9 mouse cellular contexts compared by ENCODE assay signal in the genomic region with DNA sequence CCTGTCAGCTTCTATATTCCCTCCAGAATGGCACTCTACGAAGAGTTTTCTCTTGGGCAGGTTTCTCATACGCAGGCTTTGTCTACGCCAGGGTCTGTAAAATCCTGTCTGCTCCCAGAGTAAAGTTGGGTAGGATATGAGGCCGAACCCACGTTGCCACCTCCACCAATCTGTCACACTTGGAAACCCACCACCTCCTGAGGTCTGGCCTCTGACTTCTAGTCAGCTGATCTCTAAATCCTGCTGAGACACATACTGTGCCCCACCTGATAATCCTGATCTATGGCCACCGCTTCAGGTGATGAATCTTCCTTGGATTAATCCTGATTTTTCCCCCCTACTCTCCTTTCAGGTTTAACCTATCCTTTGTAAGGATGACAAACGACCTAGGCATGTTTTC.
DNase-seq lines count a peak whose midpoint lies in the region; ATAC-seq and TF ChIP-seq lines count a peak whose summit lies in the region.
"Had no signal": no experiment of that assay in that cellular context is flagged by ENCODE, and none has a peak within 500 bp of the region (broad histone marks: within the 10 kb centered on the region; RNA-seq: fewer than 3 reads in every experiment).

No protein-coding gene starts in this region.

- H3K9ac ChIP-seq in limb, embryonic 13.5 days, result peak overlapping the region; percentile 50; the same call in 1 of the 2 replicates
- no peak overlapping the region for H3K9ac ChIP-seq in stomach, postnatal 0 days (ENCODE audit: low read length)

- TF ChIP-seq EP300 in stomach, postnatal 0 days (optimal IDR thresholded peaks at IDR 0.05), result no peak

- no peak for TF ChIP-seq CTCF in stomach, postnatal 0 days (IDR thresholded peaks at IDR 0.05; ENCODE audit: low read depth)

- WGBS in heart, embryonic 10.5 days, result 34% methylated on average over 7 of the region's 7 CpGs
- WGBS in limb, embryonic 13.5 days, result 31% methylated on average over 7 of the region's 7 CpGs
- WGBS in stomach, postnatal 0 days, result 66% methylated on average over 7 of the region's 7 CpGs

- DNase-seq in heart, embryonic 10.5 days (ENCODE audit: low spot score), result no peak
- DNase-seq in heart, postnatal 25 days (ENCODE audit: low spot score), result no peak
- DNase-seq in stomach, postnatal 0 days (ENCODE audit: low spot score), result no peak
- DNase-seq in urinary bladder, postnatal 36 days (ENCODE audit: low spot score in 2 of 2), result no peak
- DNase-seq in frontal cortex, postnatal 36 days (ENCODE audit: low spot score in 2 of 2), result no peak
- DNase-seq: right cerebral cortex, postnatal 4 days had no signal

- H3K4me2 ChIP-seq in limb, embryonic 13.5 days (replicated peaks), result peak overlapping the region; percentile 58
- H3K4me2 ChIP-seq in stomach, postnatal 0 days (replicated peaks; ENCODE audit: low read depth), result peak overlapping the region; percentile 34; the same call in 1 of the 2 replicates

- intact Hi-C loops in heart, postnatal 25 days (cut with DNase I), result no loop called here

- no peak for ATAC-seq in megakaryocyte, adult 5-6 weeks (ENCODE audit: poor library complexity, severe bottlenecking)
- no peak for ATAC-seq in limb, embryonic 13.5 days (ENCODE audit: low FRiP score, low read depth)
- no peak for ATAC-seq in stomach, postnatal 0 days (ENCODE audit: low FRiP score, low TSS enrichment)

- H3K27ac ChIP-seq in heart, embryonic 10.5 days, result no peak overlapping the region
- H3K27ac ChIP-seq in limb, embryonic 13.5 days, result peak overlapping the region; percentile 67
- H3K27ac ChIP-seq in stomach, postnatal 0 days (replicated peaks), result no peak overlapping the region

- peaks cover 8% of the 10 kb centered on the region for H3K4me1 ChIP-seq in heart, embryonic 10.5 days
- peaks cover 21% of the 10 kb centered on the region for H3K4me1 ChIP-seq in megakaryocyte, embryonic 14.5 days
- peaks cover 25% of the 10 kb centered on the region for H3K4me1 ChIP-seq in limb, embryonic 13.5 days
- 0 out of 2 replicates have a peak, but pooled peaks cover 3% of the 10 kb centered on the region for H3K4me1 ChIP-seq in stomach, postnatal 0 days (replicated peaks; ENCODE audit: control insufficient read depth, insufficient read depth)

- H3K36me3 ChIP-seq in heart, embryonic 10.5 days, result no peaks in the 10 kb centered on the region
- no peaks in the 10 kb centered on the region for H3K36me3 ChIP-seq in megakaryocyte, embryonic 14.5 days (replicated peaks; ENCODE audit: low read length)
- no peaks in the 10 kb centered on the region for H3K36me3 ChIP-seq in limb, embryonic 13.5 days
- no peaks in the 10 kb centered on the region for H3K36me3 ChIP-seq in stomach, postnatal 0 days (ENCODE audit: control insufficient read depth, insufficient read depth, low read length)

- H3K27me3 ChIP-seq in heart, embryonic 10.5 days (ENCODE audit: insufficient read depth, poor library complexity, severe bottlenecking), result peaks cover 42% of the 10 kb centered on the region
- H3K27me3 ChIP-seq in megakaryocyte, embryonic 14.5 days (replicated peaks), result peaks cover 53% of the 10 kb centered on the region
- H3K27me3 ChIP-seq in limb, embryonic 13.5 days, result no peaks in the 10 kb centered on the region; the same call in 1 of the 2 replicates
- no peaks in the 10 kb centered on the region; the same call in 1 of the 2 replicates for H3K27me3 ChIP-seq in stomach, postnatal 0 days (ENCODE audit: control insufficient read depth, insufficient read depth, low read length)

- peak overlapping the region; percentile 55 for H3K4me3 ChIP-seq in heart, embryonic 10.5 days
- peak overlapping the region; percentile 73 for H3K4me3 ChIP-seq in megakaryocyte, embryonic 14.5 days (replicated peaks)
- H3K4me3 ChIP-seq in limb, embryonic 13.5 days, result peak overlapping the region; percentile 28; the same call in 1 of the 2 replicates
- no peak overlapping the region for H3K4me3 ChIP-seq in stomach, postnatal 0 days (ENCODE audit: low read depth, low read length)

- no peaks in the 10 kb centered on the region for H3K9me3 ChIP-seq in heart, embryonic 10.5 days
- H3K9me3 ChIP-seq in megakaryocyte, embryonic 14.5 days, result no peaks in the 10 kb centered on the region; the same call in 1 of the 2 replicates
- 0 out of 2 replicates have a peak, but pooled peaks cover 4% of the 10 kb centered on the region for H3K9me3 ChIP-seq in limb, embryonic 13.5 days
- H3K9me3 ChIP-seq in stomach, postnatal 0 days (ENCODE audit: control insufficient read depth, low read length), result no peaks in the 10 kb centered on the region
